Mouse (Mus musculus) midbrain, embryonic 10.5 days (tissue): Measurements from ENCODE around the gene Hdac4. TPM values are rescaled to one million over a fixed set of nuclear protein-coding genes. Genes with fewer than 3 reads are reported as not detected.
A peak's percentile ranks its signal among the peaks of the same experiment; 100 is the strongest.

Experiments
- DNase-seq: peaks from one replicate; pipeline ENCODE4 v3.0.0-alpha.2; 2017; ENCODE audit warnings: low spot score
- H3K27ac ChIP-seq: fragments of 300-500 bp; sonication (generic); replicated peaks from 2 replicates; pipeline ENCODE4 v1.5.1; 2016; ENCODE audit warnings: mild to moderate bottlenecking
- H3K27me3 ChIP-seq: fragments of 300-500 bp; sonication (generic); 2 replicates; pipeline ENCODE4 v1.6.1; 2016; ENCODE audit warnings: low read depth, mild to moderate bottlenecking; ENCODE audit not compliant: poor library complexity, severe bottlenecking
- H3K36me3 ChIP-seq: fragments of 300-500 bp; sonication (generic); 2 replicates; pipeline ENCODE4 v1.6.1; 2016; ENCODE audit warnings: mild to moderate bottlenecking, moderate library complexity
- H3K4me1 ChIP-seq: fragments of 300-500 bp; sonication (generic); 2 replicates; pipeline ENCODE4 v1.6.1; 2016
- H3K4me3 ChIP-seq: fragments of 300-500 bp; sonication (generic); 2 replicates; pipeline ENCODE4 v1.5.1; 2016; ENCODE audit warnings: mild to moderate bottlenecking, moderate library complexity
- H3K9me3 ChIP-seq: fragments of 300-500 bp; sonication (generic); replicated peaks from 2 replicates; pipeline ENCODE4 v1.6.1; 2016; ENCODE audit warnings: mild to moderate bottlenecking
- WGBS: fragments of 180-500 bp; shearing (Covaris S2); methylation state at CpG from one replicate; pipeline ENCODE4 v1.1.7; 2016; 5-methylcytosine and 5-hydroxymethylcytosine counted together
- polyA plus RNA-seq: library from polyadenylated mRNA; unstranded; fragments of >200 nt; fragmentation: Nextera tagmentation; extraction: Ambion mirVana; gene quantifications from 2 replicates; pipeline ENCODE4 v1.2.1, GENCODE M21; 2016

Gene Hdac4
- polyA plus RNA-seq, 1 experiment from 2014 or later: 20.1 TPM

GRCm38 (mm10) chr1:91921702-91922101 lies 273.8 kb downstream of the Hdac4 start:
- Histone ChIP-seq H3K4me1 (0 out of 2 replicates have a peak, but pooled peaks cover 6% of the 10 kb centered on the region), H3K9me3 (no peaks in the 10 kb centered on the region), H3K4me3 (no peak overlapping the region), H3K27me3 (no peaks in the 10 kb centered on the region), H3K27ac (no peak overlapping the region), H3K36me3 (no peaks in the 10 kb centered on the region)
- 93% methylated on average over 4 of the region's 4 CpGs for WGBS
- no peak for DNase-seq

DNA sequence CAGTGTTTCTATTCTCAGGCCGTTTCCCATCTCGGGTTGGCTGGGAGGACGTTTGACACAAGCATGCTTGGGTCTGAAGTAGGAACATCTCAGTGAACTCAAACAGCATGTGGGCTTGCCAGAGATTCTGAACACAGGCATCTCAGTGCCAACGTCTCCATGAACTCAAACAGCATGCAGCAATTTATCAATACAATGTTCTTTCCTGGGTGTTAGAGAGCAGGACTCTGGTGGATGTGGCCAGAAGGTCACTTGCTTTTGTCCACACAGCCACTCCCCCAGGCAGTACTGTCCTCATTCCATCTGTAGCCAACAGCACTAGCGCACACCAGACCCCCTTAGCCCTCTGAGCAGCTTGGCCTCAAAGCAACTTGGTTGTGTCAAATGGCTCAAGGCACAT lies 274.2 kb downstream of the Hdac4 start:
- Histone ChIP-seq H3K4me3 (no peak overlapping the region), H3K4me1 (0 out of 2 replicates have a peak, but pooled peaks cover 6% of the 10 kb centered on the region), H3K9me3 (no peaks in the 10 kb centered on the region), H3K27me3 (no peaks in the 10 kb centered on the region), H3K27ac (no peak overlapping the region), H3K36me3 (no peaks in the 10 kb centered on the region)
- no peak for DNase-seq
- WGBS: 77% methylated on average over 5 of the region's 5 CpGs

GRCm38 (mm10) chr1:91920038-91920589 lies 275.4 kb downstream of the Hdac4 start:
- H3K27ac ChIP-seq: peak overlapping the region; percentile 3; the same call in 1 of the 2 replicates
- WGBS: 53% methylated on average over 7 of the region's 7 CpGs
- no peak for DNase-seq
- 0 out of 2 replicates have a peak, but pooled peaks cover 6% of the 10 kb centered on the region for H3K4me1 ChIP-seq
- no peaks in the 10 kb centered on the region for H3K9me3 ChIP-seq
- H3K27me3 ChIP-seq: no peaks in the 10 kb centered on the region
- H3K36me3 ChIP-seq: no peaks in the 10 kb centered on the region
- H3K4me3 ChIP-seq: no peak overlapping the region

DNA sequence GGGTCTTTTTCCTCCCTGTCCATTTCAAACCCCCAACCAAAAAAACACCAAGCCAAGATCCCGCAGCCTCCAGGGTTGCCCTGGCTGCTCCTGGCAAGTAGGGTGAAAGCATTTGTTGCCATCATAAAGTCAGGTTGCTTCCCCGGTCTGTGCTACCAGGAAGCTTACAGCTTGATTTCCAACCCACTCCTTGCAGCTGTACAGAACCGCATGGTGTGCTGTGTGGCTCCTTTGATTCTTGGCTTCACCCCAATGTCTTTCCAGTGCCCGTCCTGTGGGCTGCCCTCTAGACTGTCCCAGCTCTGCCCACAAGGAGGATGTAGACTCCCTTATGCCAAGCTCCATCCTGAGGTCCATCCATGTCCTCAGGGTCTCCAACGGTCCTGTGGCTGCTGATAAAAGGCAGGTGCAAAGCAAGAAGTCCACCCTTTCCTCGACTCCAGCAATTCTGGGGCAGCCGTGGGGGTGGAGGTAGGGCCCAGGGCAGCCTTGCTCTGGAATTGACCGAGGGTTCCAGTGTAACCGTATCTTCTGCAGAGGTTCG lies 277.2 kb downstream of the Hdac4 start:
- Histone ChIP-seq H3K4me3 (no peak overlapping the region), H3K9me3 (no peaks in the 10 kb centered on the region), H3K27me3 (no peaks in the 10 kb centered on the region), H3K27ac (no peak overlapping the region), H3K4me1 (peaks cover 13% of the 10 kb centered on the region), H3K36me3 (no peaks in the 10 kb centered on the region)
- 87% methylated on average over 10 of the region's 10 CpGs for WGBS
- DNase-seq: no peak

DNA sequence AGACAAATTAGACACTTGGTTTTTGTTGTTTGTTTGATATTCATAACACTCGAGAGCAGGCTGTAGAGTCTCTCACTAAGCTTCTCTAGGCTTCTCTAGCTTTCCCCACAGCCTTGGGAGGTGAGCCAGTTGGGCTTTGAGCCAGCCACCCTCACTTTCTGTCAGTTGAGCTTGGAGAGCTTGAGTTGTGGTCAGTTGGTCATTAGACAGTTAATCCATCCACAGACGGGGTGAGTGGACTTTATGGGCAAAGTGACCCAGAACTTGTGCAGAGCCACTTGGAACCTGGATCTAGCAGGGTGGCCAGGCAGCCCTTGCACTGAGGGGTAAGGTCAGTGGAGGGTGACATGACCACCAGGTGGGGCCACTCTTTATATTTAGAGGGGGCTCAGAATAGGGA lies 277.9 kb downstream of the Hdac4 start:
- H3K9me3 ChIP-seq: no peaks in the 10 kb centered on the region
- no peak overlapping the region for H3K27ac ChIP-seq
- no peaks in the 10 kb centered on the region for H3K36me3 ChIP-seq
- 86% methylated on average over 2 of the region's 2 CpGs for WGBS
- H3K27me3 ChIP-seq: no peaks in the 10 kb centered on the region
- peaks cover 20% of the 10 kb centered on the region for H3K4me1 ChIP-seq
- DNase-seq: no peak
- H3K4me3 ChIP-seq: no peak overlapping the region

DNA sequence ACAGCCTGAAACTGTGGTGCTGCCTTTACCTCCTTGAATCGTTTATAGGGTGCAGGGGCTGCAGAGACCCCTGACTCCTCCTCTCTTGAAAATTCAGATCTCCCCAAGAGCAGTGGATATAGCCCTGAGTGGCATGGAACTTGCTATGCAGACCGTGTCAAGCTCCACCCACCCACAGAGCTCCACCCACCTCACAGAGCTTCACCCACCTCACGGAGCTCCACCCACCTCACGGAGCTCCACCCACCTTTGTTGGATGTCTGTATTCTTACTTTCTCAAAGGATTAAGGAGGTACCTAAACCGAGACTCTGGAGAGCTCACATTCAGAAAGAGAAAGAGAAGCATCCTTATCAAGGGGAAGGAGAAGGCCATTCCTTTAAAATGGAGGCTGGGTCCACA lies 279.5 kb downstream of the Hdac4 start:
- WGBS: 77% methylated on average over 5 of the region's 5 CpGs
- H3K27ac ChIP-seq: no peak overlapping the region
- no peak overlapping the region for H3K4me3 ChIP-seq
- DNase-seq: no peak
- peaks cover 27% of the 10 kb centered on the region for H3K4me1 ChIP-seq
- no peaks in the 10 kb centered on the region for H3K36me3 ChIP-seq
- no peaks in the 10 kb centered on the region for H3K27me3 ChIP-seq
- H3K9me3 ChIP-seq: no peaks in the 10 kb centered on the region

DNA sequence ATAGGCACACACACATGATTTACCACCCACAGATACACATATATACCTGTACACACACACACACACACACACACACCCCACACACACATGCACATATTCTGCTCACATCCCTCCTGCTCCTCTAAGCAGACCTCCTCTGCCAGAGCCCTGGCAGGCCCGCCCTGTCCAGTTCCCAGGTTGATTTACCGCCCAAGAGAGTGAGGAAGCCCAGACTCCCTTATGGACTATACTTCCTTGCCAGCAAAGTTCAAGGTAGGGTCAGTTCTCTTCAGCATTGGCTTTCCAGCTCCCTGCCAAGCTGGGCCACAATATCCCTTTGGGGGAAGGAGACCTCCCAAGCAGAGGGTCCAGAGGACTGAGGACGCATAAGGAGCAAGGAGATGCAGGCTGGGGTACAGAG lies 280.9 kb downstream of the Hdac4 start:
- Histone ChIP-seq H3K27me3 (no peaks in the 10 kb centered on the region), H3K27ac (no peak overlapping the region), H3K9me3 (no peaks in the 10 kb centered on the region), H3K36me3 (no peaks in the 10 kb centered on the region), H3K4me1 (peaks cover 21% of the 10 kb centered on the region), H3K4me3 (no peak overlapping the region)
- WGBS: 73% methylated on average over 3 of the region's 3 CpGs
- no peak for DNase-seq

DNA sequence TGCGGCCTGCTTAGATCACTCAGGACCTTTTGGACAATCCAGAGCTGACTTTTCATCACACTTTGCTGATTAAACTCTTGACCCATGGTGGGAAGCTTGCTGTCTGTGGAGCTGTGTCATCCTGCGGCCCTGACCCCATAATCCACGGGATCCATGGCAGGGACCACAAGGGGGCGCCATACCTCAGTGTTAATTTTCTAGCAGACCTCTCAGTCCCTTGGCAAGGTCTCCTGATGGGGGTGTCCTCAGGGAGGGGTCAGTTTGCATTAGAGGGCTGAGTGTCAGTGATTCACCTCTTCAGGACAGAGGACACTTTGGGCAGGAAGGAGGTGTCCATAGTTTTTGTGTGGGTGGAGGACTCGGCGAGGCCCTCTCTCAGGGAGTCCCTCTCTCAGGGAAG lies 281.6 kb downstream of the Hdac4 start:
- Histone ChIP-seq H3K36me3 (no peaks in the 10 kb centered on the region), H3K27me3 (no peaks in the 10 kb centered on the region), H3K27ac (no peak overlapping the region), H3K9me3 (no peaks in the 10 kb centered on the region), H3K4me3 (no peak overlapping the region), H3K4me1 (peaks cover 24% of the 10 kb centered on the region)
- WGBS: 48% methylated on average over 6 of the region's 6 CpGs
- DNase-seq: peak; percentile 63

DNA sequence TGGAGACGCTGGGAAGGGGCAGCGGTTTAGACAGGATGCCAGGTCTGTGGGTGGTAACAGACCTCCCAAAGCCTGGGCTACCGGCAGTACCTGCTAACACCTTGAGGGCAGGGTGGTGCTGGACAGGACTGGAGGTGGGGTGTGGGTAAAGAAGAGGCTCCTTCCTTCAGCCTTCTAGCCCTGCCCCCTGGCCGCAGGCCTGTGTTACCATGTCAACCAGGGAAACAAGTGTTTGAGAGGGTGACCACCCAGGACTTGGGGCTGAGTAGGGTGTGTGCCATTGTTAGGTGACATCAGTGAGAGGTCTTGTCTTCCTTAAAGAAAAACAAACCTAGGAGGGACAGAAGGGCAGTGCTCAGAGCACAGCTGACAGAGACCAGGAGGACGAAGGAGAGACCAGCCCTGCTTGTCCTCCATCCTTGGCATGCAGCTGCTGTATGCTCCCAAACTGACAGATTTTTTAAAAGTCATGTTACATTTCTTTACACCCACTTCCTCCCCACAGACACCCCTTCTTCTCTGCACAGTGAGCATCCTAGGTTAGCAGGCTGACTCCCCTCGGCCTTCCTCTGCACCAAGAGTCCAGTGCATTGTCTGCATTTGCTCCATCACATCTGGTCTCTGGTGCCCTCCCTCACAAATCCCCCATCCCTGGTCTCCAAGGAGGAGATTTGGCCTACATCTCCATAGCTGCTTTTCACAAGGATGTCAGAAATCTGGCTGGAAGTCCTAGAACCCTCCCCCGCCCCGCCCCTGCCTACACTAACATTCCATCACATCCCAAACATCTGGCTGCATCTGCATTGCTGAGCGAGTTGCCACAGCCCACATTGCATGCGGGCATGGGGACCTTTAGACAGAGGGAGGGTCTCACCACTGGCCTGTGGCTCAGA lies 283.0 kb downstream of the Hdac4 start:
- no peak for DNase-seq
- no peak overlapping the region for H3K27ac ChIP-seq
- H3K4me3 ChIP-seq: no peak overlapping the region
- H3K36me3 ChIP-seq: no peaks in the 10 kb centered on the region
- H3K4me1 ChIP-seq: peaks cover 30% of the 10 kb centered on the region
- 52% methylated on average over 10 of the region's 10 CpGs for WGBS
- no peaks in the 10 kb centered on the region for H3K27me3 ChIP-seq
- H3K9me3 ChIP-seq: no peaks in the 10 kb centered on the region

DNA sequence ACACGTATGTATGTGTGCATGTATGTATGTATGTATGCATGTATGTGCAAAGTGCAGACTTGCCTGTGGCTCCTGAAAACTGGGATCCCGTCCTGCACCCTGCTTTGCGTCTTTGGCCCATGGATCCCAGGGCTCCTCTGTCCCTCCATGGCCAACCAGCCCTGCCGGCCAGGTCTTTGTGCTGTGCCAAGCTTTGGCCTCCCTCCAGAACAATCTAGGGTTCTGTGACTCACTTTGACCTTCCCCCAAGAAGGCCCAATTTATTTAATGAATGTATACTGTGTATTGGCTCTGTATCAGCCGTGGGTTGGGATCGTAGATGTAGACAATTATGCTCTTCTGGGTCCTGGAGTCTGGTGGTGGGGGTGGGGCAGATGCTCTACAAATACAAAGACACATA lies 290.2 kb downstream of the Hdac4 start:
- Histone ChIP-seq H3K9me3 (no peaks in the 10 kb centered on the region), H3K4me1 (peaks cover 10% of the 10 kb centered on the region), H3K4me3 (no peak overlapping the region), H3K27me3 (no peaks in the 10 kb centered on the region), H3K27ac (no peak overlapping the region), H3K36me3 (no peaks in the 10 kb centered on the region)
- 94% methylated on average over 6 of the region's 6 CpGs for WGBS
- no peak for DNase-seq

DNA sequence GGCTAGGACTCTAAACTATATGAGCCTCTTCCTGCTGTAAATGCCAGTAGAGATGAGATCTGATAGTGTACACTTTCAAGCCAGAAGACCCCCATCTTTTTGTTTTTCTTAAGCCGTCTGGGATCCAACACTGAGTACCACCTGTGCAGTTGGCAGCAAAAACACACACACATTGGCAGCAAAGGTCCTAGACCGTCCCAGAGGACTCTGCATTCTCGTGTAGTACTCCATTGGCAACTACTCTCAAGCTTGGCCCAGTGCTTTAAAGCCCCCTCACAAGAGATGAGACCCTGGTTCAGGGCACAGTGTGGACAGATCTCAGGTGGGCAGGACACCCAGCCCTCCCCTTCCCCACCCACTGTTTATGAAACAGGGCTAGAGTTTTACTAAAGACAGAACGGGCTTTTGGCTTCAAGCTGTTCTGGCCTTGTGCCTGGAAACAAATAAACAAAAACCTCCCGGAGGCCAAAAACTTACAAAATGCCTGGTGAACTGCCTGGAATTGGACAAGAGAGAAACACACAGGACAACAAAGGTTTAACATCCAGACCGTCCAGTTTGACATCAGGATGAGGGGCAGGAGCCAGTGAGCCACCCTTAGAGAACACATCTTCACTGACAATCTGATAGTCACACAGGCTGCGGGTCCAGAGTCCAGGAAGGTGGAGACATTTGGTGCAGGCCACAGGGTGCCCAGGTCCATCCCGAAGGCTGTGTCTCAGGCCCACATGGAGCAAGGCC lies 292.1 kb downstream of the Hdac4 start:
- no peaks in the 10 kb centered on the region for H3K27me3 ChIP-seq
- H3K27ac ChIP-seq: no peak overlapping the region
- DNase-seq: no peak
- no peaks in the 10 kb centered on the region for H3K9me3 ChIP-seq
- H3K4me3 ChIP-seq: no peak overlapping the region
- WGBS: 78% methylated on average over 8 of the region's 8 CpGs
- H3K4me1 ChIP-seq: peaks cover 3% of the 10 kb centered on the region
- no peaks in the 10 kb centered on the region for H3K36me3 ChIP-seq

DNA sequence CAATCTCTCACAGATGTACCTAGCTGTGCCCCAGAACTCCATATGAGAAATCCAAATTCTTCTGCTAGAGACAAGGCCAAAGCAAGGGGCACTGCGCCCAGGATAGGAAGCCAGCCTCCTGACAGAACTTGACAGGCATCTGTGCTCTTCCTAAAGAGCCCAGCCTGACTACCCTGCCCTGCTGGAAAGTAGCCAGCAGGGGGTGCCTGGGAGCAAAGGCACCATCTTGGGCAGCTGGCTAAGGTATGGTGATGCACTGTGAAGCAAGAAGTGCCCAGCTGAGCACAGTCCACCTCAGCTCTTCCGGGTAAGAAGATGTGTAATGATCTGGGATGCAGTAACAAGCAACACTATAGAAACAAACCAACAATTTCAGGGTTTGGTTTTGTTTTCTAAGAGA lies 298.4 kb downstream of the Hdac4 start:
- DNase-seq: no peak
- no peak overlapping the region for H3K27ac ChIP-seq
- H3K4me3 ChIP-seq: no peak overlapping the region
- H3K36me3 ChIP-seq: no peaks in the 10 kb centered on the region
- 92% methylated on average over 2 of the region's 2 CpGs for WGBS
- peaks cover 5% of the 10 kb centered on the region; the same call in 1 of the 2 replicates for H3K9me3 ChIP-seq
- H3K27me3 ChIP-seq: no peaks in the 10 kb centered on the region
- no peaks in the 10 kb centered on the region for H3K4me1 ChIP-seq
